ENCODE assay signal across 8 mouse cellular contexts in the genomic region with DNA sequence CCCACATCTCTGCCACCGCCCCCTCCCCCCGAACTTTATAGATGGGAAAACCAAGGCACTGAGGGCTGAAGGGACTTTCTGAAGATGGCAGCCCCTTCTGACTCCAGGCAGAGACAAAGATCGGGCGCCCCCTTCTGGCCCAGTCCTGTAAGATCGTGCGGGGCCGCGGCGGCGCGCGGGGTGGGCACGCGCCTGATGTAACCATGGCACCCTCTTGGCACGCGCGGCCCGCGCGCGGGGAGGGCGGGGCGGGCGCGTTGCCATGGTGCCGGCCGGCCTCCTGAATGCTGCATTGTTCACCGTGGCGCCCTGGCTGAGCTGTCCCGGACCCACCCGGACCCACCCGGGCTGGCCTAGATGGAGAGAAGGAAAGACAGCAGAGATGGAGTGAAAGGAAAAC. TPM values are rescaled to one million over a fixed set of nuclear protein-coding genes. Genes with fewer than 3 reads are reported as not detected.
DNase-seq lines count a peak whose midpoint lies in the region; ATAC-seq lines count a peak whose summit lies in the region.

No protein-coding gene starts in this region.

- H3K4me3 ChIP-seq in intestine, embryonic 15.5 days (replicated peaks): peak overlapping the region; percentile 37

- peak; percentile 87 for DNase-seq in adrenal gland, adult 8-10 months
- peak; percentile 78 for DNase-seq in embryo, embryonic 11.5 days (ENCODE audit: low read depth, low spot score)
- DNase-seq in gastrocnemius, postnatal 36 days: peak; percentile 90 to 94
- DNase-seq in left cerebral cortex, postnatal 14 days (ENCODE audit: low spot score in 2 of 2): peak; percentile 98
- peak; percentile 97 for DNase-seq in right cerebral cortex, postnatal 14 days
- DNase-seq in urinary bladder, postnatal 25 days (ENCODE audit: low spot score): peak; percentile 94

- H3K9ac ChIP-seq in intestine, embryonic 15.5 days: no peak overlapping the region

- peaks cover 7% of the 10 kb centered on the region; the same call in 1 of the 2 replicates for H3K4me1 ChIP-seq in intestine, embryonic 15.5 days (replicated peaks)

- H3K27ac ChIP-seq in intestine, embryonic 15.5 days: no peak overlapping the region

- H3K4me2 ChIP-seq in intestine, embryonic 15.5 days (replicated peaks): peak overlapping the region; percentile 73

- H3K27me3 ChIP-seq in intestine, embryonic 15.5 days (replicated peaks): peaks cover 49% of the 10 kb centered on the region

- intact Hi-C loops in gastrocnemius, postnatal 36 days (cut with DNase I): loop anchor here (1.0 to 5.0 kb wide), 3 partner anchors 102 to 219 kb away; no protein-coding TSS in a partner anchor
- intact Hi-C loops in left cerebral cortex, postnatal 14 days (cut with DNase I): loop anchor here (1.0 to 5.0 kb wide), 2 partner anchors 74 to 219 kb away; no protein-coding TSS in a partner anchor

- 1% methylated on average over 32 of the region's 32 CpGs for WGBS in intestine, embryonic 15.5 days

- no peaks in the 10 kb centered on the region for H3K36me3 ChIP-seq in intestine, embryonic 15.5 days

- no peaks in the 10 kb centered on the region for H3K9me3 ChIP-seq in intestine, embryonic 15.5 days

- peak; percentile 82 for ATAC-seq in intestine, embryonic 15.5 days
- peak; percentile 63 for ATAC-seq in megakaryocyte-erythroid progenitor cell, adult 5-6 weeks (replicated peaks; ENCODE audit: low FRiP score, low TSS enrichment, poor library complexity, severe bottlenecking)

RNA-seq across cellular contexts. Expression of gene Nfix, which starts 10.8 kb away (rescaled TPM):
- total RNA-seq in adrenal gland, adult 8-10 months (2022): 100 to 1,000 TPM in 3 of 4 experiments, 10 to 100 TPM in 1; 99.6 to 150 (median 117) TPM
- total RNA-seq in gastrocnemius, postnatal 36 days (2021): 100 to 1,000 TPM; 433 to 510 TPM
- polyA plus RNA-seq in intestine, embryonic 15.5 days (2015; fragmentation: Nextera tagmentation; extraction: Ambion mirVana): 14.2 and 14.8 TPM in 2 replicates
- 100 to 1,000 TPM; 402 to 429 TPM for total RNA-seq in left cerebral cortex, postnatal 14 days (2021)
- 73.4 and 79.7 TPM in 2 replicates for total RNA-seq in megakaryocyte-erythroid progenitor cell, adult 5-6 weeks (2014; fragmentation: Nextera tagmentation)
- total RNA-seq in megakaryocyte-erythroid progenitor cell, adult 5-6 weeks (2017): 13.3 and 26.0 TPM in 2 replicates

RNA-seq across cellular contexts. Expression of gene Dand5, which starts 11.7 kb away (rescaled TPM):
- 10 to 100 TPM; 11.2 to 14.9 (median 12.5) TPM for total RNA-seq in adrenal gland, adult 8-10 months (2022)
- total RNA-seq in gastrocnemius, postnatal 36 days (2021): 1 to 10 TPM; 8.3 to 9.9 TPM
- 4.5 and 5.3 TPM in 2 replicates for polyA plus RNA-seq in intestine, embryonic 15.5 days (2015; fragmentation: Nextera tagmentation; extraction: Ambion mirVana)
- 1 to 10 TPM; 8.0 to 9.6 TPM for total RNA-seq in left cerebral cortex, postnatal 14 days (2021)
- total RNA-seq in megakaryocyte-erythroid progenitor cell, adult 5-6 weeks (2014; fragmentation: Nextera tagmentation): 4.7 TPM in 2 replicates
- total RNA-seq in megakaryocyte-erythroid progenitor cell, adult 5-6 weeks (2017): 3.5 and 3.7 TPM in 2 replicates

RNA-seq across cellular contexts. Expression of gene Gadd45gip1, which starts 20.4 kb away (rescaled TPM):
- 10 to 100 TPM; 63.6 to 68.4 (median 66.2) TPM for total RNA-seq in adrenal gland, adult 8-10 months (2022)
- total RNA-seq in gastrocnemius, postnatal 36 days (2021): 10 to 100 TPM; 17.7 to 23.0 TPM
- polyA plus RNA-seq in intestine, embryonic 15.5 days (2015; fragmentation: Nextera tagmentation; extraction: Ambion mirVana): 61.7 and 62.6 TPM in 2 replicates
- total RNA-seq in left cerebral cortex, postnatal 14 days (2021): 10 to 100 TPM; 23.4 to 23.6 TPM
- total RNA-seq in megakaryocyte-erythroid progenitor cell, adult 5-6 weeks (2014; fragmentation: Nextera tagmentation): 28.3 and 31.1 TPM in 2 replicates
- 53.1 and 61.8 TPM in 2 replicates for total RNA-seq in megakaryocyte-erythroid progenitor cell, adult 5-6 weeks (2017)

RNA-seq across cellular contexts. Expression of gene Rad23a, which starts 29.6 kb away (rescaled TPM):
- total RNA-seq in adrenal gland, adult 8-10 months (2022): 100 to 1,000 TPM; 107 to 125 (median 111) TPM
- 100 to 1,000 TPM; 136 to 151 TPM for total RNA-seq in gastrocnemius, postnatal 36 days (2021)
- 102 and 106 TPM in 2 replicates for polyA plus RNA-seq in intestine, embryonic 15.5 days (2015; fragmentation: Nextera tagmentation; extraction: Ambion mirVana)
- 10 to 100 TPM; 59.5 to 72.0 TPM for total RNA-seq in left cerebral cortex, postnatal 14 days (2021)
- total RNA-seq in megakaryocyte-erythroid progenitor cell, adult 5-6 weeks (2014; fragmentation: Nextera tagmentation): 94.8 and 151 TPM in 2 replicates
- 38.4 and 43.7 TPM in 2 replicates for total RNA-seq in megakaryocyte-erythroid progenitor cell, adult 5-6 weeks (2017)

RNA-seq across cellular contexts. Expression of gene Calr, which starts 35.8 kb away (rescaled TPM):
- total RNA-seq in adrenal gland, adult 8-10 months (2022): 100 to 1,000 TPM; 629 to 719 (median 673) TPM
- total RNA-seq in gastrocnemius, postnatal 36 days (2021): 100 to 1,000 TPM; 153 to 159 TPM
- 1,038 and 1,157 TPM in 2 replicates for polyA plus RNA-seq in intestine, embryonic 15.5 days (2015; fragmentation: Nextera tagmentation; extraction: Ambion mirVana)
- 100 to 1,000 TPM; 495 to 553 TPM for total RNA-seq in left cerebral cortex, postnatal 14 days (2021)
- 286 and 320 TPM in 2 replicates for total RNA-seq in megakaryocyte-erythroid progenitor cell, adult 5-6 weeks (2014; fragmentation: Nextera tagmentation)
- total RNA-seq in megakaryocyte-erythroid progenitor cell, adult 5-6 weeks (2017): 1,361 and 1,527 TPM in 2 replicates
